Mouse (Mus musculus) kidney, adult 18-20 months (tissue): ENCODE results near the gene Arhgap4.
A peak's percentile ranks its signal among the peaks of the same experiment; 100 is the strongest.

ENCODE experiments used
- DNase-seq: peaks from one replicate; pipeline ENCODE4 v3.0.0; 2021

Gene Arhgap4

GRCm38 (mm10) chrX:73921823-73922549, at the start of gene Arhgap4, which contains the start of gene Naa10:
TSS of gene Arhgap4 (minus strand) at chrX:73921870.
TSS of gene Naa10 (minus strand) at chrX:73921944.
- DNase-seq: peak; percentile 87

- DNase-seq: no peak
Observed at GRCm38 (mm10) chrX:73970781-73971180, 49.1 kb upstream of the Arhgap4 start.

- no peak for DNase-seq
Observed at GRCm38 (mm10) chrX:73969729-73970128, 48.1 kb upstream of the Arhgap4 start.

DNA sequence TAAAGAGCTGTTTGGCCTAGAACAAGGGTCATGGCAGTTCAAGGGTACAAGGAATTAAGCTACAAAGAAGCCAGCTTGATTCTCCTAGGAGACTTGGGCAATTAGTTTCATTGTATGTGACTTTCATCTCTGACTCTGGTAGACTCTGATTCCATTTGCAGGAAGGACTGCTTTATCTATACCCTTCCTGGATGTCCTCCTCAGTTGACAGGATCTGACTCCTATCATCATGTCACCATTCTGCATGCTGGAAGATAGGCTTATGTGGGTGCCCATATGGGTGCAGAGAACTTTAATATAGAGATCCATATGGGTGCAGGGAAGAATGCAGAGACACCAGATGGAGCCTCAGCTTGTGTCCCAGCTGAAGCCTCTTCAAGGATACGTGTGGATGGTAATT, 47.5 kb upstream of the Arhgap4 start:
- no peak for DNase-seq

DNA sequence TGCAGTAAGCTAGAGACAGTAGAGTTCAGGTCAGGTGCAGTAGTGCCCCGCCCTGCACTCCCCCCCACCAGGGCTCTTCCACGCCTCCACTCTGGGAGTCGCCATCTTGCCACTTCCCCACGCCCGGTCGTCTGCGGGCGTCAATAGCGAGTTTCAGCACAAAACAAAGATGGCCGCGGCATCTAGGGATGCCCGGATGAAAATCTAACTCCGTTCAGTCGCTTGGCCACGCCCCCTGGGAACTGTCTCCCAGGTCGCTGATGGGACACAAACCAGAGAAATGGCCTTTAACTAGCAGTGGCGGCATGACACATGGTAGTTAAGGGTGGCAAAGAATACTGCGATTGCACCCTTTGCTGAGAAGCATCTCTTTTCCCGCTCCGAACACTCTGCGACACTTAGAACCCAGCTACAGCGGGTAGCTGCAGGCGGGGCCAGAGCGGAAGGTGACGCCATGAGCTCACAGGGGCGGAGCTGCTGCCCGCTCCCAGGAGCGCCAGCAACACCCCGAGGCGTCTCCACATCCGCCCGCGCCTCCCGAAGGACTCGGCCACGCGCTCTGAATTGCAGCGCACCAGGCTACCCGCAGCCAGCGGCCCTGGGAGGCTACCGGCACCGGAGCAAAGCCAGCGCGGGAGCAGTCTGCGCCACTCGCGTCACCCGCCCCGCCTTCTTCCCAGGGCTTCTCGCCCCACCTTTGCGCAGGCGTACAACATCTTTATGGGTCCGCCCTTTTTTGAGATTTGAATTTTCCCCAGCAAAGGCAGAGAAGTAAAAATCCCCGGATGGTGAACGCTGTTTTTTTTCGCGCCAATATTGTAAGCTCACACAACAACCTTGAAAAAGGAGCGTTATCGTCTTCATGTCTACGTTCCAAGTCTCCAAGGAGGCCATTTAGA, 45.8 kb upstream of the Arhgap4 start:
- peak; percentile 93 for DNase-seq

GRCm38 (mm10) chrX:73966248-73967176, 44.8 kb upstream of the Arhgap4 start, which contains the start of gene Hcfc1:
TSS of gene Hcfc1 (minus strand) at chrX:73966357.
- DNase-seq: peak; percentile 91

- peak; percentile 34 for DNase-seq
Observed at GRCm38 (mm10) chrX:73965307-73965706, 43.6 kb upstream of the Arhgap4 start.

GRCm38 (mm10) chrX:73964363-73964762, 42.7 kb upstream of the Arhgap4 start:
- peak; percentile 25 for DNase-seq

- no peak for DNase-seq
Observed at GRCm38 (mm10) chrX:73954988-73955387, 33.3 kb upstream of the Arhgap4 start.

GRCm38 (mm10) chrX:73952603-73953002, 30.9 kb upstream of the Arhgap4 start:
- no peak for DNase-seq

GRCm38 (mm10) chrX:73949341-73949740, 27.7 kb upstream of the Arhgap4 start:
- no peak for DNase-seq

DNA sequence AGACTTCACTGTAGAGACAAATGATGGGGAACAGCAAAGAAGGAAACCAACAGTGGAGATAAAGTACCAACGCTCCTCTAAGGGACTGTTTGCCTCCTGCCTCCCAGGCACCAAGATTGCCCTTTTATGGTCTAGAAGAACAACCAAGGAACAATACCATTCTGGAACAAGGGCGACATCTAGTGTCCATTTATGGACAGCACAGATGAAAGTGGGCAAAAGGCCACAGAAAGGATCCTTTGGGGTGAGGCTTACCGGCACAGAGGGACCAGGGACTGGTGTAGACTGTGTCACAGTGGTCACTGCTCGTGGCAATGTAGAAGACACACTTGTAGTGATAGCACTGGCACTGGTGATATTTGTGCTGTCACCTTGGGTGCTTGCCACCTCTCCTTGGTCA, 27.0 kb upstream of the Arhgap4 start:
- DNase-seq: peak; percentile 69

DNA sequence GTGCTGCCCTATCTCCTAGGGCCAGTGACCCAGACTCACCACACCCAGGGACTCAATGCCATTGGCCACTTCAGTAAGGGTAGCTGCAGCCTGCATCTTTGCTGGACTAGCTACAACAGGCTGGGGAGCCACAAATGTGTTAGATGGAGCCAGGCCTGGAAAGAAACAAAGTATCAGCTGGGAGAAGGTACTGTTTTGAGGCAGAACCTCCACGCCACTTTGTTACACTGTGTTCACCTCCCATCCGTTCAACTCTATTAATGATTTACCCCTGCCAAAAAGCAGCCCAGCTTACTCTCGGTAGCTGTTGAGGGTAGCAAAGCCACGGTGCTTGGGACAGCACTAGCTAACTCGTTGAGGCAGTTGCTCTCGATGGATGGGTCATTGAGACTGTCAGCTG, 25.2 kb upstream of the Arhgap4 start:
- no peak for DNase-seq

DNA sequence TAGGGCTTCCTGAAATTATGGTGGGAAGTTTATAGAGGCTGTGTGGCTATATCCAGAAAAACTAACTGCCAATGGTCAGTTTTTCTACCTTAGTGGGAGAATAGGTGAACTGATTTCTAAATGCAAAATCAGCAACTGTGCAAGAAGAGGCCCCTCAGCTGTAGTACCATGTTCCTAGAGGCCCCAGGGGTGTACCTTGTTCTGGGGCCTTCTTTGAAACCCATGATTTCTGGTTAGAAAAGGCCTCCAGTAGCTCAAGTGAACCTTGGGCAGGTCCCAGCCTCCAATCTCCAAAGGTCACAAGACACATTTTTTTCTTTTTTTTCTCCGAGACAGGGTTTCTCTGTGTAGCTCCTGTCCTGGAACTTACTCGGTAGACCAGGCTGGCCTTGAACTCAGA, 20.6 kb upstream of the Arhgap4 start:
- no peak for DNase-seq

GRCm38 (mm10) chrX:73941860-73942259, 20.2 kb upstream of the Arhgap4 start:
- DNase-seq: no peak

DNA sequence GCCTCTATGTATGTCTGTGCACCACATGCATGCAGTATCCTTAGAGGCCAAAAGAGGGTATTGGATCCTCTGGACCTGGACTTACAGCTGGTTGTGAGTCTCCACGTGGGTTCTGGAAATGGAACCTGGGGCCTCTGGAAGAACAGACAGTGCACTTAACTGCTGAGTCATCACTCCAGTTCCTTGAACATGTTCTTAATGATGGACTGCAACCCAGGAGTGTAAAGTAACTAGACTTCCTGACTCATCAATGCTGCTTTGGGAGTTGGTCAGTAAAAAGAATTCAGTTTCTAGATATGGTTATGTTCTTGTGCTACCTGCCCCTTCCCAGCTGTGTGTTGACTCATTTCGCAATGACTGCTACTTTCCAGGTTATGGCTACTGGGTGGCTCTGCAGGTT, 10.2 kb upstream of the Arhgap4 start:
- DNase-seq: no peak

- peak; percentile 77 for DNase-seq
Observed at GRCm38 (mm10) chrX:73930402-73931062, 8.9 kb upstream of the Arhgap4 start, which contains the start of gene Renbp. TSS of gene Renbp (minus strand) at chrX:73930850.

DNA sequence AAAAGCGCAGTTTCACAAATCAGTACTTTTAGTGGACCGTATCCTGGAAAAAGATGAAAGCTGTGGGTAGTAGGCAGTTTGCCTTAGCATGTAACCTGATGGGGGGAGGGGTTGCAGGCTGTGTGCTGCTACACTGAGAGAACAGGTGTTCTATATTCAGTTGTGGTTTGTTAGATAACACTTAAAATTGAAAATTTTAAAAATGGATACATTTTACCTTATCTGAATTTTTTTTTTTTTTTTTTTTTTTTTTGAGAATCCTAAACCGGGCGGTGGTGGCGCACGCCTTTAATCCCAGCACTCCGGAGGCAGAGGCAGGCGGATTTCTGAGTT, 846 bp upstream of the Arhgap4 start:
- no peak for DNase-seq

GRCm38 (mm10) chrX:73921285-73921822, 316 bp downstream of the Arhgap4 start:
- DNase-seq: no peak

- no peak for DNase-seq
Observed at GRCm38 (mm10) chrX:73918631-73919030, 3.0 kb downstream of the Arhgap4 start.

GRCm38 (mm10) chrX:73916945-73917344, 4.7 kb downstream of the Arhgap4 start:
- DNase-seq: no peak
